Mouse (Mus musculus): Measurements from ENCODE around the gene Lfng. TPM values are rescaled to one million over a fixed set of nuclear protein-coding genes. Genes with fewer than 3 reads are reported as not detected.

Lfng gene
- polyA plus RNA-seq (2021; fragmentation: Nextera tagmentation): 3.3 and 5.0 TPM in 2 replicates
- long read RNA-seq, experiment 1: 0 reads
- long read RNA-seq, experiment 2, transcript Lfng-201 (8 exons, 2,305 nt): major isoform, 8 of 8 reads
- long read RNA-seq, experiment 2, partial matches to known transcripts: 0 of 8 reads
- long read RNA-seq, experiment 2, other reads (novel, unspliced or antisense): 0 of 8 reads

DNA sequence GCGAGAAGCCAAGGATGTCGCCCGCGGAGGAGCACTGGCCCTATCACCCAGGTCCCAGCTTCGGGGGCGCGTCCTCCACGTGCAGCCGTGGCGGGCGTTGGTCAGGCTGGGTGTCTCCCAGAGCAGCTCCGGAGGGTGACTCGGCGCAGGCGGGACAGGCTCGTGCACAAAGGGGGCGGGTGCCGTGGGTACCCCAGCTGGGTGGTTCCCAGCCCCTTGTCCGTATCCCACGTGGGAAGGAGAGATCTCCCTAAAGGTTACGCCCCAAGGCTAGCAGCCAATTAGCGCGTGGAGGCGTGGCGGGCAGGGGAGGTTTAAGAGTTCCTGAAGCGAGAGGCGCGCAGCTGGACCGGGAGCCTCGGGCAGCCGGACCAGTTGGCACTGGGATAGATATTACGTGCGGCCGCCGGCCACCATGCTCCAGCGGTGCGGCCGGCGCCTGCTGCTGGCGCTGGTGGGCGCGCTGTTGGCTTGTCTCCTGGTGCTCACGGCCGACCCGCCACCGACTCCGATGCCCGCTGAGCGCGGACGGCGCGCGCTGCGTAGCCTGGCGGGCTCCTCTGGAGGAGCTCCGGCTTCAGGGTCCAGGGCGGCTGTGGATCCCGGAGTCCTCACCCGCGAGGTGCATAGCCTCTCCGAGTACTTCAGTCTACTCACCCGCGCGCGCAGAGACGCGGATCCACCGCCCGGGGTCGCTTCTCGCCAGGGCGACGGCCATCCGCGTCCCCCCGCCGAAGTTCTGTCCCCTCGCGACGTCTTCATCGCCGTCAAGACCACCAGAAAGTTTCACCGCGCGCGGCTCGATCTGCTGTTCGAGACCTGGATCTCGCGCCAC lies at the start of gene Lfng:
Gene Lfng, plus strand, starts transcription at position 320 of the 835 bp plus-strand sequence.

DNA sequence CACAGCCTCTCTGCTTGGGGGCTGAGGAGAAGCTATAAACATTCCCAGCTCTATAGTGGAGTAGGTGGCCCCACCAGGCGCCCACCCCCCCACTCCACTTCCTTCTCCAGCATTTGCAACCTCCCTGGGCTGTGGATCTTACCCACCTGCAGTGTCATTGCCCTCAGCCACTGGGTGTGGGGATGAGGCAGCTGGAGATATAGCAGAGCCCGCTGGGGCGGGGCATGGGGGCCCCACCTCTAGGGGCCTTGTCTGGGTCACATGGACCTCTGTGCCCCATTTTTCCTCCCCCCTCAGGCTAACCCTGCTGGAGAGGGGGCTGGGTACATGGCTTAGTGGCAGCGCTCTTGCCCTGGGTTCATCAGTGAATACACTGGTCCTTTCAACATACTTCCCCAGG lies 42.2 kb upstream of the Lfng start, which contains the start of gene Grifin:
Gene Grifin, minus strand, starts transcription at position 176 of the 400 bp plus-strand sequence.

DNA sequence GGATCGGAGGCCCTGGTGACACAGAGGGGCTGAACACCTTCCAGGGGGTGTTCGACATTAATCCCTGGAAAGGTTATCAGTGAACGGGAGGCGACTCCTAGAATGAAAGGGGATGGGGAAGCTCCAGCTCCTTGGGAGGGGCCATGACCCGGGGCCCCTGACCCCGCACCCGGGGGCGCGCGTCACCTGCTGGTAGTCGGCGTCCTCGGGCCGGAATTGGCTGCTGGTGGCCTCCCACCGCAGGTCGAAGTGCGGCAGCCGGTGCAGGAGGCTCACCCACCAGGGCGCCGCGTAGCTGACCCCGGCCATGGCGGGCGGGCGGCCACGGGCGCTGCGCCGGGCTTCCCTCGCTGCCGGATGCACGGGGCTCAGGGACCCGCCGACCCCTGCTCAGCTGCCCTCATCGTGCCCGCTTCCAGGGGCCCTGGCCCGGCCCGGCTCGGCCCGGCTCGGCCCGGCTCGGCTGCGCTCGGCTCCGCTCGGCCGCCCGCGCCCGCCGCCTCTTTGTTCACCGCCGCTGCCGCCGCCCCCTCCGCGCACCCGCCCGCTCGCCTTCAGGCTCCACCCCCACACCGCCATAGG lies 41.5 kb downstream of the Lfng start, which contains the start of gene Ttyh3:
Gene Ttyh3, minus strand, starts transcription at position 513 of the 582 bp plus-strand sequence.

Other genes with a start within 250 kb of the Lfng start
- 5.9 TPM in 2 replicates for gene Snx8, start 218.1 kb upstream of the Lfng start, polyA plus RNA-seq (2021; fragmentation: Nextera tagmentation)
- 26.1 and 26.5 TPM in 2 replicates for gene Eif3b, start 188.0 kb upstream of the Lfng start, polyA plus RNA-seq (2021; fragmentation: Nextera tagmentation)
- gene Gm4869, start 161.7 kb upstream of the Lfng start, polyA plus RNA-seq (2021; fragmentation: Nextera tagmentation): not detected in 2 replicates
- 29.4 and 30.7 TPM in 2 replicates for gene Chst12, start 101.8 kb upstream of the Lfng start, polyA plus RNA-seq (2021; fragmentation: Nextera tagmentation)
- gene Grifin, start 42.2 kb upstream of the Lfng start, polyA plus RNA-seq (2021; fragmentation: Nextera tagmentation): 0.72 and 1.0 TPM in 2 replicates
- 22.4 and 28.7 TPM in 2 replicates for gene Ttyh3, start 41.7 kb downstream of the Lfng start, polyA plus RNA-seq (2021; fragmentation: Nextera tagmentation)
- 4.7 and 5.0 TPM in 2 replicates for gene Iqce, start 95.1 kb downstream of the Lfng start, polyA plus RNA-seq (2021; fragmentation: Nextera tagmentation)
- gene Brat1, start 97.7 kb downstream of the Lfng start, polyA plus RNA-seq (2021; fragmentation: Nextera tagmentation): 8.0 and 10.7 TPM in 2 replicates
- 5.0 and 6.1 TPM in 2 replicates for gene Amz1, start 116.8 kb downstream of the Lfng start, polyA plus RNA-seq (2021; fragmentation: Nextera tagmentation)
- gene Gna12, start 223.1 kb downstream of the Lfng start, polyA plus RNA-seq (2021; fragmentation: Nextera tagmentation): 14.0 and 14.3 TPM in 2 replicates